Mouse (Mus musculus): ENCODE data around the gene Dbx1. TPM values are rescaled to one million over a fixed set of nuclear protein-coding genes. Genes with fewer than 3 reads are reported as not detected.
A peak's percentile ranks its signal among the peaks of the same experiment; 100 is the strongest.

Gene Dbx1
- total RNA-seq, 1 experiment from 2014 or later = not detected

- ATAC-seq (replicated peaks in 1 of 2; ENCODE audit: insufficient read depth in 1 of 2, low FRiP score in 2 of 2, low TSS enrichment in 1 of 2, low read depth in 1 of 2, poor library complexity in 2 of 2, severe bottlenecking in 2 of 2) = 0 out of 4 replicates have a peak, but pooled peaks of 1 of the 2 experiments have one; percentile 5
Observed at GRCm38 (mm10) chr7:49635074-49635621, 1.5 kb downstream of the Dbx1 start.

GRCm38 (mm10) chr7:49634291-49635073 lies 2.2 kb downstream of the Dbx1 start:
- no peak for ATAC-seq (replicated peaks in 1 of 2; ENCODE audit: insufficient read depth in 1 of 2, low FRiP score in 2 of 2, low TSS enrichment in 1 of 2, low read depth in 1 of 2, poor library complexity in 2 of 2, severe bottlenecking in 2 of 2)

GRCm38 (mm10) chr7:49633375-49633956 lies 3.2 kb downstream of the Dbx1 start:
- peak; percentile 93 to 95 for ATAC-seq (replicated peaks in 1 of 2; ENCODE audit: insufficient read depth in 1 of 2, low FRiP score in 2 of 2, low TSS enrichment in 1 of 2, low read depth in 1 of 2, poor library complexity in 2 of 2, severe bottlenecking in 2 of 2)

- ATAC-seq (replicated peaks in 1 of 2; ENCODE audit: insufficient read depth in 1 of 2, low FRiP score in 2 of 2, low TSS enrichment in 1 of 2, low read depth in 1 of 2, poor library complexity in 2 of 2, severe bottlenecking in 2 of 2) = no peak
Observed at GRCm38 (mm10) chr7:49632391-49632790, 4.3 kb downstream of the Dbx1 start.

DNA sequence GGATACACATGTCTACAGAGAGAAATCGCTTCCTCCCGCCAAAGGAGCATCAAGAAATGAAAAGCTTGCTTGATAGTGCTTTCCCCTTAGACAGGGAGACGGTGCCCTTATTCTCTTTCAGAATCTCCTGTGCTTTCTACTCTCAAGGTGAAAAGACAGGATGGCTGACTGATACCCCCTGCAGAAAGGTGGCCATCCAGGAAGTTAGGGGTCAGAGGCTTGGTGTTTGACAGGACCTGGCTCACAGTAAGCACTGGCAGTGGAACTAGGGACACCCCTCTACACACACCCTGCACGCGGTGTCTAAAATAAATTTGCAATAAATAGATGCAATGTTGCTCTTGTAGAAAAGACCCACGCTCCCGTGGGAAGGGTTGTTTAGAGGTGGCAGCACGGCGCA lies 4.8 kb downstream of the Dbx1 start:
- no peak for ATAC-seq (replicated peaks in 1 of 2; ENCODE audit: insufficient read depth in 1 of 2, low FRiP score in 2 of 2, low TSS enrichment in 1 of 2, low read depth in 1 of 2, poor library complexity in 2 of 2, severe bottlenecking in 2 of 2)

GRCm38 (mm10) chr7:49620160-49620559 lies 16.5 kb downstream of the Dbx1 start:
- ATAC-seq (replicated peaks in 1 of 2; ENCODE audit: insufficient read depth in 1 of 2, low FRiP score in 2 of 2, low TSS enrichment in 1 of 2, low read depth in 1 of 2, poor library complexity in 2 of 2, severe bottlenecking in 2 of 2) = no peak

DNA sequence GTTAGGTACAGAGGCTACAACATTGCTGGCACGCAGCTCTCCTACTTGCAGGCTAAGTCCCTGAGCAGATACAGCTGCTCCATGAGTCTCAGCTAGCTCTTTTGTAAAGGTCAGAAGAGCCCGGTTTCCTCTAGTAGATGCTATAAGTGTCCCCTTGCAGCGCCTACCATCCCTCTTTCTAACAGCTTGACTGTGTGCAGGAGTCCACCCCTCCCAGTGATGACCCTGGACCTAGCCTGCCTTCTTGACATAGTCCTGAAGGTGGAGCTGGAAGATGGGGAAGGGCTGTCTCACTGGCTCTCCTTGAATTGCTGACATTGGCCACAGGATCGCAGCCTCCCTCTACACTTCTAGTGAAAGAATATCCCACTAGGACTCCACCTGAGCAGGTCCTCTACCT lies 19.6 kb downstream of the Dbx1 start:
- no peak for ATAC-seq (replicated peaks in 1 of 2; ENCODE audit: insufficient read depth in 1 of 2, low FRiP score in 2 of 2, low TSS enrichment in 1 of 2, low read depth in 1 of 2, poor library complexity in 2 of 2, severe bottlenecking in 2 of 2)

DNA sequence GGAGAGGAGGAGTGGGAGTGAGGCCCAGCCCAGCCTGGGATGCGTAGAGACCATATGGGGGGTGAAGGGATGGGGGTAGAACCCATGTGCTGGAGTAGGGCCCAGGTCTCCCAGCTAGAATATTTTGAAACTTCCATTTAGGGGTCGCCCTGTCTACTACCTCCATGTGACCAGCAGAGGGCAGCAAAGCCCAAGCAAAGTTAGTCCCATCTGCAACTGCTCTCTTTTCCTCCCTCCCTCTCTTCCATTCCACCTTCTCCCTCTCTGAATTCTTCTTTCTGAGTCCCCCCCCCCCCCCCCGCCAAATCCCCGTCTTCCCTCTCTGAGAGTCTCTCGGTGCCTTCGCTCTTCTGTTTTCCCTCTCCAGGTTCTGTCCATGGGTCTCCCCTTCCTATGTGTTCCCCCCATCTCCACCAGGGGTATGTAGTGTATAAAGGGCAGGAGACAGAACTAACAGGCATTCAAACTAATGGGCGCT lies 20.4 kb downstream of the Dbx1 start:
- ATAC-seq (replicated peaks in 1 of 2; ENCODE audit: insufficient read depth in 1 of 2, low FRiP score in 2 of 2, low TSS enrichment in 1 of 2, low read depth in 1 of 2, poor library complexity in 2 of 2, severe bottlenecking in 2 of 2) = peak; percentile 71 to 73

- ATAC-seq (replicated peaks in 1 of 2; ENCODE audit: insufficient read depth in 1 of 2, low FRiP score in 2 of 2, low TSS enrichment in 1 of 2, low read depth in 1 of 2, poor library complexity in 2 of 2, severe bottlenecking in 2 of 2) = no peak
Observed at GRCm38 (mm10) chr7:49604965-49605795, 31.5 kb downstream of the Dbx1 start.

DNA sequence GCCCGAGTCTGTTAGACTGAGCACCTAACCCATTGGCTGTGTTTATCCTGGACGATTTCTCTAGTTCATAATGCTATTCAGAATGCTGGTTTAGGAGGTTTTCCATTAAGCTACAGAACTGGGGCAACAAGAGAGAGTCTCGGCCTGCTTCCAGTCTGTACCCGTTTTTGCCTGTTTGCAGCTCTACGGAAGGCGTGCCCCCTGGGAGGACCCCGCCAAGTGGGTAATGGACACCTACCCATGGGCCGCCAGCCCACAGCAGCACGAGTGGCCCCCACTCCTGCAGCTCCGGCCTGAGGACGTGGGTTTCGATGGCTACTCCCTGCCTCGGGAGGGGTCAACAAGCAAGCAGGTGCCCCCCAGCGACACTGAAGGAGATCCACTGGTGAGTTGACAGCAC lies 32.4 kb downstream of the Dbx1 start:
- no peak for ATAC-seq (replicated peaks in 1 of 2; ENCODE audit: insufficient read depth in 1 of 2, low FRiP score in 2 of 2, low TSS enrichment in 1 of 2, low read depth in 1 of 2, poor library complexity in 2 of 2, severe bottlenecking in 2 of 2)

GRCm38 (mm10) chr7:49601191-49601975 lies 35.3 kb downstream of the Dbx1 start:
- peak; percentile 78 to 82 for ATAC-seq (replicated peaks in 1 of 2; ENCODE audit: insufficient read depth in 1 of 2, low FRiP score in 2 of 2, low TSS enrichment in 1 of 2, low read depth in 1 of 2, poor library complexity in 2 of 2, severe bottlenecking in 2 of 2)

DNA sequence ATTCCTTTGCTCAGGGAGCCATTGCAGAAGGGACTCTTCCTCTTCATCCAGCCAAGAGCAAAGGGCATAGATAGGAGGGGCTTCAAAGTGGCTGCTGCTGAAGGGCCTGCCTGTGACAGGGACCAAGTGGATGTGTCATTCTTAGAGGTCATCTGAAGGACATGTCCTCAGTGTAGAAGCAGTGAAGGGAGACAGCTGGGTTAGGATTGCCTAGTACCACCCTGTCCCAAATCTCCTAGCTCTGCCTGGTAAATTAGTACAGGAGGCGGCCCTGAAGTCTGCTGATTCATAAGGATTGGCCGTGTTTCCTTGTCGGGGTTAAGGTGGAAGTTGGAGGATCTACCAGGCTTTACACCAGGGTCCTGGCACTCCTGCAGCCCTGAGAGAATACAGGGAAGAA lies 36.7 kb downstream of the Dbx1 start:
- no peak for ATAC-seq (replicated peaks in 1 of 2; ENCODE audit: insufficient read depth in 1 of 2, low FRiP score in 2 of 2, low TSS enrichment in 1 of 2, low read depth in 1 of 2, poor library complexity in 2 of 2, severe bottlenecking in 2 of 2)

GRCm38 (mm10) chr7:49598225-49598624 lies 38.4 kb downstream of the Dbx1 start:
- ATAC-seq (replicated peaks in 1 of 2; ENCODE audit: insufficient read depth in 1 of 2, low FRiP score in 2 of 2, low TSS enrichment in 1 of 2, low read depth in 1 of 2, poor library complexity in 2 of 2, severe bottlenecking in 2 of 2) = no peak

DNA sequence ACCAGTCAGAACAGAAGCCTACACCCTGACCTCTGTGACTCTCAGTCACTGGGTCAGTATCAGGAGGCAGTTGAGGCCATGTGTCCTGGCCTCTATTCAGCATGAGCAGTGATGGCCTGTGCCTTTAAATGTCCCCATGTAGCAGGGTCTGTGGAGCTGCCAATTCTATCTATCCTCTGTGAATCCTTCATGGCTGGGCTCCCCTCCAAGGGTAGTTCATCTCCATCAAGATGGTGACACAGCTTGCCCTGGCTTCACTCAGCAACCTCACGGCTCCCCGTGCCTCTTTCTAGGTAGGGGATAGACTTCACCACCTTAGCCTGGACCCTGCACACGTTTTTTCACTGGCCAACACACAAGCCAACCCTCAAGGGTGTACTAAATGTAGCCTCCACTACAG lies 38.9 kb downstream of the Dbx1 start:
- no peak for ATAC-seq (replicated peaks in 1 of 2; ENCODE audit: insufficient read depth in 1 of 2, low FRiP score in 2 of 2, low TSS enrichment in 1 of 2, low read depth in 1 of 2, poor library complexity in 2 of 2, severe bottlenecking in 2 of 2)

- no peak for ATAC-seq (replicated peaks in 1 of 2; ENCODE audit: insufficient read depth in 1 of 2, low FRiP score in 2 of 2, low TSS enrichment in 1 of 2, low read depth in 1 of 2, poor library complexity in 2 of 2, severe bottlenecking in 2 of 2)
Observed at GRCm38 (mm10) chr7:49589635-49590034, 47.0 kb downstream of the Dbx1 start.

DNA sequence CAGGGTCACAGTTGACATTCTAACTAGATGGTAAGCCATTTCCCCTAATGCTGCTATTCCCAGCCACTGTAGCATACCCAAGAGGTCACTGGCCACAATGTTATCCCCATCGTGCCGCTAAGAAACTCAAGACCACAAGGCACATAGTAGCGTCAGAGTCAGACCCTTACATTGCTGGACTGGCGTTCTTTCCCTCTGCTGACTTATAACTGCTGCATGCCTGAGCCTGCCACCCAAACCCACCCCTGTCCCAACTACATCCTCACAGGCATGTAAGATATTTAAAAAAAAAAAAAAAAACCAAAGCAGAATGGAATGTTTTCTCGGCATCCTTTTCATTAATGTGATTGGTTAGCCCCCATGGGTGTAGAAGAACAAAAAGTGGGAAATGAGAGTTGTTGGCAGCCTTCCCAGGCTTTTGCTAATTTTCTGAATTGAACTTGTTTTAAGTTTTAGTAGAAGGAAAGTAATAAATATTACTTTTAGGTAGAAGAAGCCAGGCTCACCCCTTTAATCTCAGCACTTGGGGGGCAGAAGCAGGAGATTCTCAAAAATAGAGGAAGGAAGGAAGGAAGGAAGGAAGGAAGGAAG lies 50.0 kb downstream of the Dbx1 start:
- no peak for ATAC-seq (replicated peaks in 1 of 2; ENCODE audit: insufficient read depth in 1 of 2, low FRiP score in 2 of 2, low TSS enrichment in 1 of 2, low read depth in 1 of 2, poor library complexity in 2 of 2, severe bottlenecking in 2 of 2)

- no peak for ATAC-seq (replicated peaks in 1 of 2; ENCODE audit: insufficient read depth in 1 of 2, low FRiP score in 2 of 2, low TSS enrichment in 1 of 2, low read depth in 1 of 2, poor library complexity in 2 of 2, severe bottlenecking in 2 of 2)
Observed at GRCm38 (mm10) chr7:49583176-49583575, 53.5 kb downstream of the Dbx1 start.

Data from hematopoietic stem cell, adult 5-6 weeks (primary cell).